Mouse (Mus musculus): Measurements from ENCODE around the gene Rorb. TPM values are rescaled to one million over a fixed set of nuclear protein-coding genes. Genes with fewer than 3 reads are reported as not detected.

Rorb gene
- polyA plus RNA-seq, 1 experiment from 2014 or later, result 12.9 TPM

GRCm38 (mm10) chr19:18888491-18889116 lies 222.4 kb downstream of the Rorb start:
- Histone ChIP-seq H3K4me2 (ENCODE audit: low read length) (peak overlapping the region; percentile 56), H3K4me3 (replicated peaks; ENCODE audit: low read depth, low read length) (peak overlapping the region; percentile 25), H3K4me1 (ENCODE audit: control insufficient read depth, insufficient read depth, low read length) (peaks cover 12% of the 10 kb centered on the region; the same call in 1 of the 2 replicates), H3K36me3 (ENCODE audit: control insufficient read depth, insufficient read depth, low read length) (no peaks in the 10 kb centered on the region), H3K9me3 (ENCODE audit: control insufficient read depth, low read length) (no peaks in the 10 kb centered on the region), H3K27ac (replicated peaks; ENCODE audit: low read depth, low read length) (peak overlapping the region; percentile 83), H3K9ac (replicated peaks; ENCODE audit: low read length) (peak overlapping the region; percentile 44), H3K27me3 (ENCODE audit: control insufficient read depth, insufficient read depth, low read length) (no peaks in the 10 kb centered on the region)
- ATAC-seq (ENCODE audit: low FRiP score, low TSS enrichment) (peak; percentile 46), DNase-seq (peak; percentile 76)
- whole genome bisulfite sequencing, result 2% methylated on average over 13 of the region's 13 CpGs

GRCm38 (mm10) chr19:18887646-18888407 lies 223.2 kb downstream of the Rorb start:
- WGBS, result 27% methylated on average over 11 of the region's 11 CpGs
- no peaks in the 10 kb centered on the region for H3K9me3 ChIP-seq (ENCODE audit: control insufficient read depth, low read length)
- no peak overlapping the region for H3K9ac ChIP-seq (replicated peaks; ENCODE audit: low read length)
- no peak overlapping the region for H3K4me3 ChIP-seq (replicated peaks; ENCODE audit: low read depth, low read length)
- no peaks in the 10 kb centered on the region for H3K27me3 ChIP-seq (ENCODE audit: control insufficient read depth, insufficient read depth, low read length)
- DNase-seq (peak; percentile 29), ATAC-seq (ENCODE audit: low FRiP score, low TSS enrichment) (no peak)
- H3K27ac ChIP-seq (replicated peaks; ENCODE audit: low read depth, low read length), result peak overlapping the region; percentile 83
- H3K4me2 ChIP-seq (ENCODE audit: low read length), result peak overlapping the region; percentile 56
- H3K4me1 ChIP-seq (ENCODE audit: control insufficient read depth, insufficient read depth, low read length), result peaks cover 12% of the 10 kb centered on the region; the same call in 1 of the 2 replicates
- no peaks in the 10 kb centered on the region for H3K36me3 ChIP-seq (ENCODE audit: control insufficient read depth, insufficient read depth, low read length)

- 34% methylated on average over 5 of the region's 5 CpGs for WGBS
- H3K9me3 ChIP-seq (ENCODE audit: control insufficient read depth, low read length), result no peaks in the 10 kb centered on the region
- DNase-seq, result no peak
- no peaks in the 10 kb centered on the region for H3K36me3 ChIP-seq (ENCODE audit: control insufficient read depth, insufficient read depth, low read length)
- ATAC-seq (ENCODE audit: low FRiP score, low TSS enrichment), result no peak
- H3K27me3 ChIP-seq (ENCODE audit: control insufficient read depth, insufficient read depth, low read length), result no peaks in the 10 kb centered on the region
- no peak overlapping the region for H3K27ac ChIP-seq (replicated peaks; ENCODE audit: low read depth, low read length)
- no peak overlapping the region for H3K4me2 ChIP-seq (ENCODE audit: low read length)
- H3K4me3 ChIP-seq (replicated peaks; ENCODE audit: low read depth, low read length), result no peak overlapping the region
- H3K9ac ChIP-seq (replicated peaks; ENCODE audit: low read length), result no peak overlapping the region
- H3K4me1 ChIP-seq (ENCODE audit: control insufficient read depth, insufficient read depth, low read length), result no peaks in the 10 kb centered on the region
Measured at GRCm38 (mm10) chr19:18881162-18881561, 229.8 kb downstream of the Rorb start.
